Mouse (Mus musculus): ENCODE results near the gene Eif1. TPM values are rescaled to one million over a fixed set of nuclear protein-coding genes. Genes with fewer than 3 reads are reported as not detected.
"Not testable (repeated sequence)": the region's sequence is repeated elsewhere in the genome, so short reads cannot be mapped to it uniquely, and the experiment has no call there.

The Eif1 gene
- polyA plus RNA-seq, 1 experiment from 2014 or later: 1,752 TPM

- no peak overlapping the region for H3K9ac ChIP-seq (replicated peaks)
These were observed 11.8 kb upstream of the Eif1 start for GRCm38 (mm10) chr11:100307900-100308299.

DNA sequence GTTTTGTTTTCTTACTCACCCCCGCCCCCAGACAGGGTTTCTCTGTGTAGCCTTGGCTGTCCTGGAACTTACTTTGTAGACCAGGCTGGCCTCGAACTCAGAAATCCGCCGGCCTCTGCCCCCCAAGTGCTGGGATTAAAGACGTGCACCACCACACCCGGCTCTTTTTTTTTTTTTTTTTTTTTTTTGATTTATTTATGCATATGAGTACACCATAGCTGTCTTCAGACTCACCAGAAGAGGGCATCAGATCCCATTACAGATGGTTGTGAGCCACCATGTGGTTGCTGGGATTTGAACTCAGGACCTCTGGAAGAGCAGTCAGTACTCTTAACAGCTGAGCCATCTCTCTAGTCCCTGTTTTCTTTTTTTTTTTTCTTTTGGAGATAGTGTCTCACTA, 11.0 kb upstream of the Eif1 start:
- not testable (repeated sequence) for H3K4me1 ChIP-seq (ENCODE audit: insufficient read depth); H3K4me2 ChIP-seq (ENCODE audit: low read depth, low read length); ATAC-seq; DNase-seq; H3K36me3 ChIP-seq (replicated peaks; ENCODE audit: insufficient read depth, low read length); H3K9me3 ChIP-seq (ENCODE audit: low read length); H3K27ac ChIP-seq (ENCODE audit: low read depth); H3K4me3 ChIP-seq (ENCODE audit: low read depth, low read length); H3K27me3 ChIP-seq (ENCODE audit: insufficient read depth, low read length); H3K9ac ChIP-seq (replicated peaks)
- 83% methylated on average over 4 of the region's 6 CpGs for WGBS (ENCODE audit: insufficient replicate concordance)

More at GRCm38 (mm10) chr11:100307900-100308299, 11.8 kb upstream of the Eif1 start:
- no peak for DNase-seq
- Histone ChIP-seq H3K27ac (ENCODE audit: low read depth) (no peak overlapping the region), H3K27me3 (ENCODE audit: insufficient read depth, low read length) (no peaks in the 10 kb centered on the region), H3K4me2 (ENCODE audit: low read depth, low read length) (no peak overlapping the region), H3K4me3 (ENCODE audit: low read depth, low read length) (no peak overlapping the region), H3K9me3 (ENCODE audit: low read length) (no peaks in the 10 kb centered on the region), H3K4me1 (ENCODE audit: insufficient read depth) (0 out of 2 replicates have a peak, but pooled peaks cover 3% of the 10 kb centered on the region), H3K36me3 (replicated peaks; ENCODE audit: insufficient read depth, low read length) (no peaks in the 10 kb centered on the region)
- TF ChIP-seq EP300 (IDR thresholded peaks at IDR 0.05; ENCODE audit: low read depth): no peak
- TF ChIP-seq CTCF (IDR thresholded peaks at IDR 0.05; ENCODE audit: low read depth): no peak
- no peak for ATAC-seq
- WGBS (ENCODE audit: insufficient replicate concordance): 76% methylated on average over 5 of the region's 5 CpGs

GRCm38 (mm10) chr11:100311656-100312055, 8.0 kb upstream of the Eif1 start:
- Histone ChIP-seq H3K9ac (replicated peaks) (no peak overlapping the region), H3K36me3 (replicated peaks; ENCODE audit: insufficient read depth, low read length) (no peaks in the 10 kb centered on the region), H3K4me2 (ENCODE audit: low read depth, low read length) (no peak overlapping the region), H3K9me3 (ENCODE audit: low read length) (no peaks in the 10 kb centered on the region), H3K27ac (ENCODE audit: low read depth) (no peak overlapping the region), H3K4me3 (ENCODE audit: low read depth, low read length) (no peak overlapping the region), H3K27me3 (ENCODE audit: insufficient read depth, low read length) (no peaks in the 10 kb centered on the region), H3K4me1 (ENCODE audit: insufficient read depth) (peaks cover 13% of the 10 kb centered on the region)
- 57% methylated on average over 1 of the region's 1 CpGs for WGBS (ENCODE audit: insufficient replicate concordance)
- no peak for ATAC-seq
- TF ChIP-seq CTCF (IDR thresholded peaks at IDR 0.05; ENCODE audit: low read depth) (no peak), EP300 (IDR thresholded peaks at IDR 0.05; ENCODE audit: low read depth) (no peak)
- no peak for DNase-seq

GRCm38 (mm10) chr11:100312096-100312679, 7.5 kb upstream of the Eif1 start:
- Histone ChIP-seq H3K27me3 (ENCODE audit: insufficient read depth, low read length) (no peaks in the 10 kb centered on the region), H3K9me3 (ENCODE audit: low read length) (no peaks in the 10 kb centered on the region), H3K9ac (replicated peaks) (no peak overlapping the region), H3K4me3 (ENCODE audit: low read depth, low read length) (no peak overlapping the region), H3K27ac (ENCODE audit: low read depth) (no peak overlapping the region), H3K36me3 (replicated peaks; ENCODE audit: insufficient read depth, low read length) (no peaks in the 10 kb centered on the region), H3K4me2 (ENCODE audit: low read depth, low read length) (no peak overlapping the region), H3K4me1 (ENCODE audit: insufficient read depth) (peaks cover 17% of the 10 kb centered on the region)
- TF ChIP-seq EP300 (IDR thresholded peaks at IDR 0.05; ENCODE audit: low read depth) (no peak), CTCF (IDR thresholded peaks at IDR 0.05; ENCODE audit: low read depth) (no peak)
- DNase-seq: no peak
- WGBS (ENCODE audit: insufficient replicate concordance): 47% methylated on average over 5 of the region's 5 CpGs
- ATAC-seq: no peak

GRCm38 (mm10) chr11:100313424-100313823, 6.3 kb upstream of the Eif1 start:
- H3K9me3 ChIP-seq (ENCODE audit: low read length): no peaks in the 10 kb centered on the region
- H3K4me2 ChIP-seq (ENCODE audit: low read depth, low read length): no peak overlapping the region
- H3K9ac ChIP-seq (replicated peaks): no peak overlapping the region
- TF ChIP-seq EP300 (IDR thresholded peaks at IDR 0.05; ENCODE audit: low read depth): no peak
- no peak for TF ChIP-seq CTCF (IDR thresholded peaks at IDR 0.05; ENCODE audit: low read depth)
- H3K36me3 ChIP-seq (replicated peaks; ENCODE audit: insufficient read depth, low read length): no peaks in the 10 kb centered on the region
- 80% methylated on average over 6 of the region's 6 CpGs for WGBS (ENCODE audit: insufficient replicate concordance)
- H3K4me3 ChIP-seq (ENCODE audit: low read depth, low read length): no peak overlapping the region
- peaks cover 25% of the 10 kb centered on the region for H3K4me1 ChIP-seq (ENCODE audit: insufficient read depth)
- no peak for DNase-seq
- H3K27ac ChIP-seq (ENCODE audit: low read depth): peak overlapping the region; percentile 53
- no peaks in the 10 kb centered on the region for H3K27me3 ChIP-seq (ENCODE audit: insufficient read depth, low read length)
- no peak for ATAC-seq

- DNase-seq (peak; percentile 65), ATAC-seq (peak; percentile 32)
- peak; percentile 73; the same call in 1 of the 2 replicates for TF ChIP-seq EP300 (IDR thresholded peaks at IDR 0.05; ENCODE audit: low read depth)
- no peak for TF ChIP-seq CTCF (IDR thresholded peaks at IDR 0.05; ENCODE audit: low read depth)
- Histone ChIP-seq H3K9ac (replicated peaks) (0 out of 2 replicates have a peak overlapping the region, but pooled peaks have one; percentile 17), H3K27ac (ENCODE audit: low read depth) (peak overlapping the region; percentile 92), H3K4me2 (ENCODE audit: low read depth, low read length) (no peak overlapping the region), H3K4me3 (ENCODE audit: low read depth, low read length) (no peak overlapping the region), H3K36me3 (replicated peaks; ENCODE audit: insufficient read depth, low read length) (no peaks in the 10 kb centered on the region), H3K4me1 (ENCODE audit: insufficient read depth) (peaks cover 36% of the 10 kb centered on the region), H3K27me3 (ENCODE audit: insufficient read depth, low read length) (no peaks in the 10 kb centered on the region), H3K9me3 (ENCODE audit: low read length) (no peaks in the 10 kb centered on the region)
- 60% methylated on average over 5 of the region's 5 CpGs for WGBS (ENCODE audit: insufficient replicate concordance)
These were observed 4.2 kb upstream of the Eif1 start for GRCm38 (mm10) chr11:100315439-100315838.
